Mouse (Mus musculus) testis, adult 2 months (tissue): ENCODE measurements around the gene Lysmd2. TPM values are rescaled to one million over a fixed set of nuclear protein-coding genes. Genes with fewer than 3 reads are reported as not detected.

Source experiments
- H3K27ac ChIP-seq: fragments of 200-500 bp; 2 replicates; pipeline ENCODE4 v1.5.1; 2012; ENCODE audit warnings: low read depth, low read length; ENCODE audit not compliant: control insufficient read depth, insufficient read depth
- H3K27me3 ChIP-seq: fragments of 200-500 bp; 2 replicates; pipeline ENCODE4 v1.6.1; 2012; ENCODE audit warnings: mild to moderate bottlenecking, low read length, moderate library complexity; ENCODE audit not compliant: control insufficient read depth, insufficient read depth
- H3K36me3 ChIP-seq: fragments of 200-500 bp; 2 replicates; pipeline ENCODE4 v1.6.1; 2012; ENCODE audit warnings: mild to moderate bottlenecking, low read length; ENCODE audit not compliant: control insufficient read depth, insufficient read depth
- H3K4me1 ChIP-seq: fragments of 200-500 bp; 2 replicates; pipeline ENCODE4 v1.6.1; 2012; ENCODE audit warnings: low read length; ENCODE audit not compliant: control insufficient read depth, insufficient read depth
- H3K4me3 ChIP-seq: fragments of 200-500 bp; 2 replicates; pipeline ENCODE4 v1.5.1; 2012; ENCODE audit warnings: low read depth, mild to moderate bottlenecking, low read length, moderate library complexity, mixed read lengths; ENCODE audit not compliant: control insufficient read depth
- CTCF ChIP-seq: fragments of 200-500 bp; IDR thresholded peaks from 2 replicates; pipeline ENCODE4 v1.5.1; 2012; ENCODE audit warnings: low read depth, mild to moderate bottlenecking, inconsistent platforms, low read length, moderate library complexity; ENCODE audit not compliant: control insufficient read depth, insufficient read depth, insufficient replicate concordance
- POLR2A ChIP-seq: fragments of 200-500 bp; IDR thresholded peaks from 2 replicates; pipeline ENCODE4 v1.6.1; 2012; ENCODE audit warnings: low read depth, mild to moderate bottlenecking, inconsistent platforms, low read length, moderate library complexity; ENCODE audit not compliant: control insufficient read depth
- polyA plus RNA-seq: library from polyadenylated mRNA; depleted of rRNA; stranded (reverse); fragments of >200 nt; gene quantifications from 2 replicates; pipeline ENCODE4 v1.2.3, GENCODE M21; 2012

Gene Lysmd2
- polyA plus RNA-seq, 1 experiment, result 3.5 TPM

DNA sequence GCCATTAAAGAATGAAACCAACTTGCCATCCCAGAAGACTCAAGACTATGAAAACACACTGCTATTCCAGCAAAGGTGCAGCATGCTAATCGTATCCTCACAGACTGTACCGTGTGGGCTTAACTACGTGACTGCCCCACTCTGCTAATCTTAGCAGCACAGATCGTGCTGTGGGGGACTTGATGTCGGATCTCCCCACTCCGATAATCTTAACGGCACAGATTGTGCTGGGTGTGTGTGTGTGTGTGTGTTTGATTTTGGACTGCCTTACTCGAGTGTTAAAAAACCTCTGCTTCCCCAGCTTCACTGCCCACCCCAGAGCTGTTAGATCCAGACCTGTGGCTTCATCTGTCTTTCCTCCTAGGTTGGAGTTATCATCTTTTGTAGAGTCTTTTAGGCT is 35.4 kb downstream of the Lysmd2 start:
- H3K27me3 ChIP-seq, result no peaks in the 10 kb centered on the region
- no peaks in the 10 kb centered on the region for H3K4me1 ChIP-seq
- H3K36me3 ChIP-seq, result no peaks in the 10 kb centered on the region
- H3K27ac ChIP-seq, result no peak overlapping the region
- TF ChIP-seq CTCF (no peak), POLR2A (no peak)
- H3K4me3 ChIP-seq, result no peak overlapping the region

DNA sequence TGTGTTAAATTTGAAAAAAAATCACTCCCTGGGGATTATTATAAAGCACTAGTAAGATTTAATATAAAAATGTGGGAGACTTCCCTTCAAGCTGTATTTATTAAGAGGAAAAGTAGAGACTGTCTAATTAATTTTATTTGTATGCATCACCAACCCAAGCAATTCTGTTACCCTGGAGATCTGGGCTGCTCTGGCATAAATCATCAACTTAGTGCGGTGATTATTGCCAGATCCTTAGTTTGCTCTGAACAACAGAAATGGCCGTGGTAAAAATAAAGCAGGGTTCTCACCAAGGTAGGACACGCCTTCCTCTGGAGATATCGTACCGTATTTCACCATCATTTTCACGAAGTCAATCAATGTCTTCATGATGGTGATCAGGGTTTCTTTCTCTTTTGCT is 39.8 kb downstream of the Lysmd2 start:
- TF ChIP-seq POLR2A (no peak), CTCF (no peak)
- no peaks in the 10 kb centered on the region for H3K27me3 ChIP-seq
- H3K4me3 ChIP-seq, result no peak overlapping the region
- no peaks in the 10 kb centered on the region for H3K4me1 ChIP-seq
- no peaks in the 10 kb centered on the region for H3K36me3 ChIP-seq
- H3K27ac ChIP-seq, result no peak overlapping the region

DNA sequence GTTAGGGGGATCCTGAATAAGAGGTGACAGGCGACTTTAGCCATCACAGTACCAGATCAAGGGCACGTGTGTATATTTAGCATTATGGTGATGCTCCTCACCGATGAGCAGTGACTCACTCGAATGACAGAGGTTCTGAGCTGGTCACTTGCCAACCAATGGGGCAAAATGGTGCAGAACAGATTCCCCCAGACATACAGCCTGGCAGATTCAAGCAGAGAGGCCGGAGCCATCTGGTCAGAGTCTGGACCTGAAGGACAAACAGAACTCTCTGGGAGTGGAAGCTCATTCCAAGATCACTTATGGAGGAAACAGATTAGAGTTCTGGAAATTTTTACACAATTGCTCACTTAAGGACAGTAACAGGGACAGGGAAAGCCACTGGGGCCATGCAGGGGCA is 41.1 kb downstream of the Lysmd2 start:
- H3K36me3 ChIP-seq, result no peaks in the 10 kb centered on the region
- no peak for TF ChIP-seq CTCF
- TF ChIP-seq POLR2A, result no peak
- H3K4me1 ChIP-seq, result no peaks in the 10 kb centered on the region
- H3K4me3 ChIP-seq, result no peak overlapping the region
- no peak overlapping the region for H3K27ac ChIP-seq
- H3K27me3 ChIP-seq, result no peaks in the 10 kb centered on the region

DNA sequence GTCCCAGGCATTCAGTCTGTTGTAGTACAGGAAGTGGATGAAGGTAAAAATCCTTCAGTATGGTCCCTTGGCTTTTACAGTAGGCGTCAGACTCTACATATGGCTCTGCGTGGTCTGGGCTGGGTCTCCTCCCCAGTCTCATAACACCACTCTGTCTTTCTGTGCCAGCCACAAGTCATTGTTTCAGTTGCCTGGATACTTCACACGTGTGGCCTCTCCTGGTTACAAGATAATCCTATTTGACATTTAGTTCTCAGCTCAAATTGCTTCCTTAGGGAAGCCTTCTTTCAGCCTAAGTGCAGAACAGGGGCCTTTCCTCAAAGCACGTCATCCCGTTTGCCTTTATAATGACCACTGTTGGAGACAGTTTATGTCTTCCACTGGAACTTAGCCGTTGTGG is 47.2 kb downstream of the Lysmd2 start:
- H3K4me1 ChIP-seq, result no peaks in the 10 kb centered on the region
- no peaks in the 10 kb centered on the region for H3K36me3 ChIP-seq
- no peak overlapping the region for H3K4me3 ChIP-seq
- TF ChIP-seq CTCF (no peak), POLR2A (no peak)
- no peaks in the 10 kb centered on the region for H3K27me3 ChIP-seq
- no peak overlapping the region for H3K27ac ChIP-seq

DNA sequence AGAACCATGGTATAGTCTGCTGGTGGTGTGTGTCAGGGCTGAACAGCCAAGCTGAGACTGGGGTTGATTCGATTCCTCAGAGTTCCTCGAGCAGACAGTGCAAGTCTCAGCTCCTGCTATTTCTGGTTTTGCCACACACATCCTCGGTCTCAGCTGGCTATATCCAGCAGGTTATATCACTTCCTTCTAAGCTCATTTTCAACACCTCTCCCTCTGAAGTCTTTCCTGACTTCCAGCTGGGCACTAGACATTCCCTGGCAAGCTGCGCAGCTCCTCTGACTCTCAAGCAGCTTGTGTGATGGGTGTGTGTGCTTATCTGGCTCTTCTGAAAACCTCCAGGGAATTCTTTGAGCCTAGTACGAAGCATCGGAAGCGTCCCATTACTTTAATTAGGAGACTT is 50.7 kb downstream of the Lysmd2 start:
- Histone ChIP-seq H3K27me3 (no peaks in the 10 kb centered on the region), H3K36me3 (no peaks in the 10 kb centered on the region), H3K27ac (no peak overlapping the region), H3K4me1 (no peaks in the 10 kb centered on the region), H3K4me3 (no peak overlapping the region)
- no peak for TF ChIP-seq CTCF
- no peak for TF ChIP-seq POLR2A

DNA sequence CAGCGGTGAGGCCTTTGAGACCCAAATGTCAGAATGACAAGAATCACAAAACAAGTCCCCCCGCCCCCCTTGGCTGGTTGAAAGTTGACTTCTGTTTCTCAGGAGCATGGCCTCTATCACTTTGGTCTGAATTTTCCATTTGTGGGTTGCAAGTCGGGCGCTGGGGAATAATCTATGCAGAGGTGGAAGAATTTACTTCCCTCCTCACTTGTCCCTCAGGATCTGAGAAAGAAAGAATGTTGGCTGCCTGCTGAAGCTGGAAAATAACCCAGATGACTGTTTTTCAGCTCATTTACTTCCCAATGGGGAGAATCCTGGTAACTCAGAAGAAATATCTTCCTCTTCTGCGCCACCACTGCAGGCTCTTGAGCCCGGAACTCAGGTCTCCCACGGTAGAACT is 52.8 kb downstream of the Lysmd2 start:
- Histone ChIP-seq H3K27me3 (no peaks in the 10 kb centered on the region), H3K27ac (no peak overlapping the region), H3K36me3 (no peaks in the 10 kb centered on the region), H3K4me1 (no peaks in the 10 kb centered on the region), H3K4me3 (no peak overlapping the region)
- TF ChIP-seq CTCF, result no peak
- TF ChIP-seq POLR2A, result no peak

DNA sequence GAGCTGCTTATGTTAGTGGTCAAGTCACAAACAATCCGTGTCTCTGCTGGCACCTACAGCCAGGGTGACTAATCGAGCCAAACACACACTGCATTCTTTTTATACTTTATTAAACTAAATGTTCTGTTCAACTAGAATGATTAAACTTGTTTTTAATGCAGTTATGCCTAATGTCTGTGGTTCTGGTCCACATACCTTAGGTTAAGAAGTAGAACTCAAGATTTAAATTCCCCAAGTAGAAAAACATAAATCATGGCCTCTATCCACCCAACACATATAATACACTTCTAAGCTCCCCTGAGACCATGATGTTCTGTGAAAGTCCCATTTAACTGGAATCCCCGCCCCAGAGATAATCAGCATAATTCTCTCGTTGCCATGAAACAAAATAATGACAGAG is 54.1 kb downstream of the Lysmd2 start:
- H3K4me3 ChIP-seq, result no peak overlapping the region
- peaks cover 2% of the 10 kb centered on the region; the same call in 1 of the 2 replicates for H3K4me1 ChIP-seq
- no peaks in the 10 kb centered on the region for H3K27me3 ChIP-seq
- H3K27ac ChIP-seq, result no peak overlapping the region
- no peaks in the 10 kb centered on the region for H3K36me3 ChIP-seq
- TF ChIP-seq POLR2A, result no peak

DNA sequence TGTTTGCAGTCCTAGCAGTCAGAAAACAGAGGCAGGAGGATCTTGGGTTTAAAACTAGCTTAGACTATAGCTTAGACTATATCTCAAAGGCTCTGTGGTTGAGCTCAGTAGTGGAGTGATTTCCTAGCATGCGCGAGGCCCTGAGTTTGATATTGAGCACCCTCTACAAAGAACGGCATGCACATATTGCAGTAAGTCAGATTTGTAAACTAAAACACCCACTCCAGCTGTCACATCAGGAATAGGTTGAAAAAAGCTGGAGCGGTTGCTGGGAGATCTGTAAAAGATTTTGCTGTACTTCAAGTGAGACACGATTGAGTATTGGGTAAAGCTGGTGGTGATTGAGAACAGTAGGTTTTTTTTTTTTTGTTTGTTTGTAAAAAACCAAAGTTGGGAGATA is 55.1 kb downstream of the Lysmd2 start:
- Histone ChIP-seq H3K27ac (no peak overlapping the region), H3K27me3 (no peaks in the 10 kb centered on the region), H3K4me3 (no peak overlapping the region), H3K4me1 (peaks cover 2% of the 10 kb centered on the region; the same call in 1 of the 2 replicates), H3K36me3 (no peaks in the 10 kb centered on the region)
- no peak for TF ChIP-seq CTCF
- no peak for TF ChIP-seq POLR2A
